ENCODE assay signal across 9 mouse cellular contexts in the genomic region with DNA sequence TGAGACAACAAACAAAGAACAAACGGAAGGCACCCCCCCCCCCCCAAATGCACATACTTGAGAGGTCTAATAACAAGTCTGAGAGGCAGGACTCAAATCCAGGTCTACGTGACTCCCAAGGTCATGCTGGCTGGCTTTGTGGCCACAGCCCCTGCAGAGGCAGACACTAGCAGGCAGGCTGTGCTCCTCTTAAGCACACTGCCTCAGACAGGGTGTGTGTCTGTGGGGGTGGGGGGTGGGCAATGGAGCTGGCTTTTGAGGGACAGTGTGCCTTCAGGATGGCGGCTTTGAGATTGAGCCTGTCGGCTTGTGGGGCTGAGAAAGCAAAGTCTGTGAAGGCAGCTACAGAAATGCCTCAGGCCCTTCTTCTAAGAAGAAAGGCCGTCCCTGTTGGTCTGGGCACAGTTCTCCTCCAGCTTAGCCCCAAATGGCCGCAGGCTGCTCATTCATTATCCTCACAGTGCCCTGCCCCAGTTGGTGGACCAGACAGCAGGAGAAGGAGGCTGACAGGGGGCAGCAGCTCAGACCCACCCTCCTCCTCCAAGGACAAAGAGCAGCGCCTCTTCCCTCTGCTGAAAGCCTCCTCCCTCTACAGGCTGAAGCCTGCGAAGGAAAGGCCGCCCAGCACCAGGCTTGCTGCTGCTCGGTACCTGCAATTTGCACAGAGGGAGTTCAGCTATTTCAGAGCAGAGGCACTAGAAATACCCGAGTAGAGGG.
A peak's percentile ranks its signal among the peaks of the same experiment; 100 is the strongest.
DNase-seq lines count a peak whose midpoint lies in the region; ATAC-seq and TF ChIP-seq lines count a peak whose summit lies in the region.
"Had no signal": no experiment of that assay in that cellular context is flagged by ENCODE, and none has a peak within 500 bp of the region (broad histone marks: within the 10 kb centered on the region; RNA-seq: fewer than 3 reads in every experiment).

No protein-coding gene starts in this region.

- 14% methylated on average over 11 of the region's 11 CpGs for WGBS in embryonic facial prominence, embryonic 13.5 days
- 16% methylated on average over 11 of the region's 11 CpGs for WGBS in limb, embryonic 10.5 days
- WGBS in thymus, adult 2 months: 58% methylated on average over 11 of the region's 11 CpGs
- 24% methylated on average over 11 of the region's 11 CpGs for WGBS in liver, embryonic 12.5 days (ENCODE audit: insufficient replicate concordance)

- 0 out of 2 replicates have a peak overlapping the region, but pooled peaks have one; percentile 27 for H3K9ac ChIP-seq in embryonic facial prominence, embryonic 13.5 days
- no peak overlapping the region for H3K9ac ChIP-seq in liver, embryonic 12.5 days

- DNase-seq in kidney, postnatal 10 days: peak; percentile 11
- DNase-seq in kidney, adult 18-20 months: no peak
- peak; percentile 53 for DNase-seq in limb, embryonic 10.5 days (ENCODE audit: low spot score)
- DNase-seq in retina, postnatal 1 day: peak; percentile 91
- DNase-seq in thymus, adult 2 months: no peak
- DNase-seq: cerebellum, adult 11 months had no signal

- H3K27me3 ChIP-seq in embryonic facial prominence, embryonic 13.5 days: no peaks in the 10 kb centered on the region
- H3K27me3 ChIP-seq in limb, embryonic 10.5 days (ENCODE audit: low read depth, poor library complexity, severe bottlenecking): no peaks in the 10 kb centered on the region
- H3K27me3 ChIP-seq in thymus, adult 2 months (ENCODE audit: control insufficient read depth, insufficient read depth, low read length): no peaks in the 10 kb centered on the region
- no peaks in the 10 kb centered on the region for H3K27me3 ChIP-seq in liver, embryonic 12.5 days (replicated peaks)

- no peaks in the 10 kb centered on the region for H3K36me3 ChIP-seq in embryonic facial prominence, embryonic 13.5 days
- H3K36me3 ChIP-seq in limb, embryonic 10.5 days: no peaks in the 10 kb centered on the region
- no peaks in the 10 kb centered on the region for H3K36me3 ChIP-seq in thymus, adult 2 months (ENCODE audit: control insufficient read depth, insufficient read depth, low read length)
- no peaks in the 10 kb centered on the region for H3K36me3 ChIP-seq in liver, embryonic 12.5 days

- H3K4me2 ChIP-seq in embryonic facial prominence, embryonic 13.5 days: peak overlapping the region; percentile 28
- no peak overlapping the region for H3K4me2 ChIP-seq in liver, embryonic 12.5 days

- H3K4me3 ChIP-seq in embryonic facial prominence, embryonic 13.5 days: no peak overlapping the region
- H3K4me3 ChIP-seq in limb, embryonic 10.5 days: no peak overlapping the region
- H3K4me3 ChIP-seq in thymus, adult 2 months (ENCODE audit: control insufficient read depth, insufficient read depth, low read length): no peak overlapping the region
- H3K4me3 ChIP-seq in liver, embryonic 12.5 days: no peak overlapping the region

- ATAC-seq in embryonic facial prominence, embryonic 13.5 days (ENCODE audit: insufficient number of reproducible peaks, insufficient read depth, low FRiP score, low TSS enrichment, low read depth): no peak
- ATAC-seq in erythroblast, adult 5-6 weeks (replicated peaks; ENCODE audit: low FRiP score, poor library complexity, severe bottlenecking): no peak
- ATAC-seq in liver, embryonic 12.5 days: no peak

- peaks cover 12% of the 10 kb centered on the region; the same call in 1 of the 2 replicates for H3K4me1 ChIP-seq in embryonic facial prominence, embryonic 13.5 days
- peaks cover 32% of the 10 kb centered on the region for H3K4me1 ChIP-seq in limb, embryonic 10.5 days
- no peaks in the 10 kb centered on the region for H3K4me1 ChIP-seq in thymus, adult 2 months (replicated peaks; ENCODE audit: control insufficient read depth, insufficient read depth, low read length)
- H3K4me1 ChIP-seq in liver, embryonic 12.5 days: no peaks in the 10 kb centered on the region

- no peak for TF ChIP-seq CTCF in thymus, adult 2 months (IDR thresholded peaks at IDR 0.05; ENCODE audit: borderline replicate concordance, control insufficient read depth, extremely low read depth, insufficient read depth, low read length, poor library complexity)

- H3K9me3 ChIP-seq in embryonic facial prominence, embryonic 13.5 days: no peaks in the 10 kb centered on the region
- no peaks in the 10 kb centered on the region for H3K9me3 ChIP-seq in limb, embryonic 10.5 days (replicated peaks)
- no peaks in the 10 kb centered on the region for H3K9me3 ChIP-seq in liver, embryonic 12.5 days (replicated peaks)

- no peak overlapping the region for H3K27ac ChIP-seq in embryonic facial prominence, embryonic 13.5 days
- H3K27ac ChIP-seq in limb, embryonic 10.5 days: peak overlapping the region; percentile 67
- H3K27ac ChIP-seq in thymus, adult 2 months (ENCODE audit: control insufficient read depth, insufficient read depth, low read length): no peak overlapping the region
- no peak overlapping the region for H3K27ac ChIP-seq in liver, embryonic 12.5 days

- TF ChIP-seq POLR2A in thymus, adult 2 months (IDR thresholded peaks at IDR 0.05; ENCODE audit: control insufficient read depth, extremely low read depth, insufficient read depth, low read length, poor library complexity): no peak

Comparison
In these comparisons a context has a peak if more than half of its experiments do, and no peak if none do; other contexts are left out.
1. DNase-seq: peak in kidney, postnatal 10 days (single experiment), limb, embryonic 10.5 days (single experiment) and retina, postnatal 1 day (single experiment); none in kidney, adult 18-20 months (single experiment) and thymus, adult 2 months (single experiment).